Mouse (Mus musculus): Measurements from ENCODE around the gene Cry1.

The Cry1 gene

DNA sequence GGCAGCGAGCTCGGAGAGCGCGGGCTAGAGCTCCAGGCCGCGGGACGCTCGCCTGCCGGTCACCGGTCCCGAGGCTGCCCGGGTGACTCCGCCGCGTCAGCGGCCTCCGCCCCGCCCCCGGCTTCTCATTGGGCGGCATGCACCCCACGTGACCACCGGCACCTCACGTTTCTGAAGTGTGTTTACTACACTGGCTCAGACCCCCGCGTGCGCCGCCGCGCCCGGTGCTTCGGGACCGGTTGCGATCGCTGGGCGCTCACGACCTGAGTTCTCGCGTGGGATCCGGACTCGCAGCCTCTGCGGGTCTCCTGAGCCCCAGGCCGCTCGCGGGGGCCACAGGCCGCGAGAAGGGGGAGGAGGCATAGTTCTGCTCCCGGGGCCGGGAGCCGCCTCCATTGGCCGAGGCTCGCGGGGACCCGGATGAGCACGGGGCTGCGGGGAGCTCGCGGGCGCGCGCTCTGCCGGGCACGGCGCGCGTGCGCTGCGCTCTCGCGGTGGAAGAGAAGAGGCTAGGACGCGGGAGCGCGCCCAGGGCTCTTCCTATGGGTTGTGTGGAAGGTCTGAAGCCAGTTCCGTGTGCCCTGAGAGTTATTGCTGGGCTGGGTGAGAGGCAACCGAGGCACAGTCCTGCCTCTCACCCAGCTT is at the start of gene Cry1:
TSS of gene Cry1 (minus strand) at position 101 of the 645 bp plus-strand sequence.
- DNase-seq, result peak; percentile 98 to 99

GRCm38 (mm10) chr10:85221771-85222050 is 36.8 kb upstream of the Cry1 start:
- no peak for DNase-seq

- peak; percentile 81 to 82 for DNase-seq
Observed at GRCm38 (mm10) chr10:85220918-85221770, 36.3 kb upstream of the Cry1 start.

DNA sequence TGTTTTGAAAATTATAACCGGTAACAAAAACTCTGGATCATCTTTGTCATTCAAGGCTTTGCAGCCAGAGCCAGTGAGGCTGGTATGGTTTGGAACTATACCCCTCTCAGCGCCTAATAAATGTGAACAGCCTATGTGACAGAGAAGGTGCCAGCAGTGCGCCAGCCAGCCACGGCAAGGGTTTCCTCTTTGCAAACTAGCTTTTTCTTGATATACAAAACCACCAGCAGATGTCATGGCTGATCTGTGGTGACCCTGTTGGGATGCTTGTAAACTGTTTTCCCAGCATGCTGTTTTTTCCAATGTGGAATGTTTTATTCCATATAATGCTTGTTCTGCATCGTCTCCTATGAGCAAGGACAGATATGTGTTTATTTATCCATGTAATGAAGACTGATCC is 30.0 kb upstream of the Cry1 start:
- DNase-seq, result no peak

GRCm38 (mm10) chr10:85211673-85212072 is 26.8 kb upstream of the Cry1 start:
- DNase-seq, result no peak

DNA sequence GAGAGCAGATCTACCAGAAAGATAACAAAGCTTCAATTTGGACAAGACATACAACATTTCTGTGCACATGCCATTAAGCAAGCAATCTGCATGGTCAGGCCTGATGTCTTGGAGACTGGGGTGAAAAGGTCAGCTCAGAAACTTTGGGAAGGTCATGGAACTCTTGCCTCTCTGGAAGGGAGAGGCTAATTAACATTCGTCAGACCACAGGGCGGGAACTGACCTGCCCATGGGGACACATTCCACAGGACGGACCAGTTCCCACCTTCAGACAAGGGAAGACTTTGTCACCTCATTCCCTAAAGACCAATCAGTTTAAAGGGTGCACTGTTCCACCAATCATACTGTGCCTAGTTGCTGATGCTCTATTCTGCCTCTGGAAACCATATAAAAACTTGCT is 25.3 kb upstream of the Cry1 start:
- DNase-seq, result no peak

DNA sequence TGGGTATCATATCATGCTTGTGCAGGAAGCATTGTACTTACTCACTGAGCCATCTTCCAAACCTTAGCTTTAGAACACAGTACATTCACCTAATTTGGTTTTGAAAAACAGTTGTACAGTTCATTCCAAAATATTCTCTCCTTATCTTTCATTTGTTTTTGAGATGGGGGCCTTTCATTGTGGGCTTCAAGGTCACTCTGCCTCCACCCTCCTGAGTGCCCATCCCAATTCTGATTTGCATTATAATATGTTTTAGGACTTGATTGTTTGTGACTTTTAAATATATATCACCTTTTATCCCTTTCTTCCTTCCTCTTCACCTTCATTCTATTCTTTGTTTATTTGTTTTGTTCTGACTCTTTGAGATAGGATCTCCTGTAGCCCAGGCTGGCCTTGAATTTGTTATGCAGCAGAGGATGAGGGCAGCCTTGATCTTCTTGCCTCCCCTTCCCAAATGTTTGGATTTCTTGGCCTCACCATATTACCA is 24.3 kb upstream of the Cry1 start:
- no peak for DNase-seq

DNA sequence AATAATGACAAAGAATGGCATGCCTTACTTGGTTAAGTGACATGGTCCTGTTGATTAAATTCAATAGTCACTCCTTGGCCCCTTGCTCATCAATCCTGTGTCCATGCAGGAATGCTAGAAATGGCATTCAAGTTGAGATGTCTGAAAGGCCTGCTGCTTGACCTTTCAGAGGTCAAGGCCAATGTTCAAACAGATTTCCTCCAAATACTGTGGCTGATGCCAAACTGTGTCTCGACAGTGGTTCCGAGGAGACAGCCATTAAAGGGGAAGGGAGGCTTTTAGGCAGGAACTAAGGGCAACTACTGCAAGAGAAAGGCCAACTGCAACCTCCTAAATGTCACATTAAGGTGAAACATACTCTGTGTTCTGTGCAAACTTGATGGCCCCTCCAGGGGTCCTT is 20.5 kb upstream of the Cry1 start:
- DNase-seq, result no peak

DNA sequence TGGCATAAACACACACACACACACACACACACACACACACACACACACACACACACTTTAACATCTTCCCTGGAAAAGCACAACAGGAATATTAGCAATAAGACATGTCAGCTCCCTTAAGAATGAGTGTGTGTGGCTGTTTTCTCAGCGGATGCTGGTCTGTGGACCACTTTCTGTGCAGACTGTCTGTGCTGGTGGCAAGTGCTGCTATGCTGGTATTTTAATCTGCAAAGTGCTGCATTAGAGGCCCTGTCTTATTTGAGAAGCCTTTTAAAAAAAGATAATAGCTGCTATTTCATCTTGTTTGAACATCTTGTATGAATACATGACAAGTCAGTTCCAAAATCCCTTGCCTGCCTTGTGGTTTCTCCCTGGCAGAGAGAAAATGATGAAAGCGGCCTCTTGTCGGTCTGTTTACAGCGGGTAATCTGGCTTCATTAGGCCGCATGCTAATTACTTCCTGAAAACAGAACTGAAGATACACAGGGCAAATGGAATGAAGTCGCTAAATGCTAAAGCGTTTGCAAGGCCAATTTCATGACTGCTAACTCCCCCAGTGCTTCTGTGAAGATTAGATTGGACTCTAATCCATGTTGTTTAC is 19.5 kb upstream of the Cry1 start:
- DNase-seq, result no peak

- DNase-seq, result no peak
Observed at GRCm38 (mm10) chr10:85194528-85194927, 9.7 kb upstream of the Cry1 start.

- DNase-seq, result no peak
Observed at GRCm38 (mm10) chr10:85193321-85193720, 8.5 kb upstream of the Cry1 start.

DNA sequence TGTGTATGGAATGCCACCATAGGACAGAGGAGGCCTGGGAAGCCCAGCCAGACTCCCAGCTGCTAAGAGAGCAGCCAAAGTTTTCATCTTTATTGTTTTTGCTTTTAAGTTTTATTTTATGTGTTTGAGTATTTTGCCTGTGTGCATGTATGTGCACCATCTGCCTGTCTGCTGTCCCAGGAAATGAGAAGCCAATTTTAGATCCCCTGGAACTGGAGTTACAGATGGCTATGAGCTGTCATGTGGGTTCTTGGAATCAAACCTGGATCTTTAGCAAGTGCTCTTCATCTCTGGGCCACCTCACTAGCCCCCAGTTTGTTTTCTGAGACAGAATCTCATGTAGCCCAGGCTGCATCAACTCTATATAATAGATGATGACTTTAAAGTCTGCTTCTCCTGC is 5.8 kb upstream of the Cry1 start:
- no peak for DNase-seq

DNA sequence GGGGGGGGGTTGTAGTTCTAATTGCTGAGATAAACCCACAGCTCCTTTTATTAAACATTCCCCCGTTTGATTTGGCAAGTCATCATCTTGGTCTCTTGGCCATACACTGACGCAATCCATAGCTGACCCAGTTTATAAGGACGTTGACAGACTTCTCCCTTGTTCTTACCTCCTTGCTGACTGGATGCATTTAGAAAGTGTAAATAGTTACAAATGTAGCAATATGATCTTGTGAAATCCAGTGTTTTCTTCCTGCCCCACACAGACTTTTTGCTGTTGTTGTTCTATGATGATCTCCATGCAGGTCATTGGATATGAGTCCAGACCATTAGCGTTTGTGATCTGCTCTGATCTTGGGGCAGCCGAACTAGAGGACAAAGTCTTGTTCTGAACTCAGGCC is 5.1 kb upstream of the Cry1 start:
- no peak for DNase-seq

DNA sequence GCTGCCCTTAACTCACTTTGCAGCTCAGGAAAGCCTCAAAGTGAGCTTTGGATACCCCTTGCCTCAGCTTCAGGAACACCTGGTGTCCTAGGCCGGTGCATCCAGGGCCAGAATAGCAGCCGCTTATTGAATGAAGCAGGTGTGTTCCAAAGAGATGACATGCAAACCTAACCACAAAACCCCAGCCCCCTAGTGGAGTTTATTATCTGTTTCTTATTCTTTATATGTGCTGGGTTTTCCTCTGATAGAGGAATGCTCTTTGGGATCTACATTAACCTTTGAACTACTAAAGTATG is 1.6 kb upstream of the Cry1 start:
- DNase-seq, result peak in 1 of 2 experiments; percentile 5

DNA sequence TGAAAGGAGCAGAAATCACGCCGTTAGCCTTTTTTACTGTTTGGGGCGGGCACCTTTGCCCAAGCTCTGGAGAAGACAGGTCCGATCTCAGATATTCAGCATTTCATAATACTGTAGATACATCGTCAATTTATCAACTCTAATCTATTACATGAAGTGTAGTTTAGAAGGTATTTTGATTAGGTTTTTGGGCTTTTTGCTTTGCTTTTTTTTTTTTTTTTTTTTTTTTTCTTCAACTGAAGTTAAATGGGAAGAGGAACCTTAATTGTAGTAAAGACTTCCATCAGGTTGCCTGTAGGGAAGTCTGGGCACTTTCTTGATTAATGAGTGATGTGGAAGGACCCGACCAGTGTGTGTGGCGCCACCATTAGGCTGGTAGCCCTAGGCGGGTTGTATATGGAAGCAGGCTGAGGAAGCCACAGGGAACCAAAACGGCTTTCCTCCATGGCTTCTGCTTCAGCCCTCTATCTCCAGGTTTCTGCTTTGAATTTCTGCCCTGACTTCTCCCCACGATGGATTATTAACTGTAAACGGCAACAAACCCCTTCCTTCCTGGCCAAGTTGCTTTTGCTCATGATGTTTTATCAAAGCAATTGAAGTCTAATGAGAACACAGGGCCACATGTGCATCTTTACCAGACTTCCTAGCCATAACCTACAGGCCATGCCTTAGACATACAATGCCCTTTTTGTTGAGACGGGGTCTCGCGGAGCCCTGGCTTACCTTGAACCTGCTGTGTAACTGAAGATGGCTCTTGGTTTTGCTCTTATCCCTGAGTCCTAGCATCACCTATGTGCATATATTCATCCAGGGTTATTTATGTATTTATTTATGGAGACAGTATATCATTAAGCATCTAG is 1.0 kb upstream of the Cry1 start:
- DNase-seq, result peak; percentile 26 to 29

DNA sequence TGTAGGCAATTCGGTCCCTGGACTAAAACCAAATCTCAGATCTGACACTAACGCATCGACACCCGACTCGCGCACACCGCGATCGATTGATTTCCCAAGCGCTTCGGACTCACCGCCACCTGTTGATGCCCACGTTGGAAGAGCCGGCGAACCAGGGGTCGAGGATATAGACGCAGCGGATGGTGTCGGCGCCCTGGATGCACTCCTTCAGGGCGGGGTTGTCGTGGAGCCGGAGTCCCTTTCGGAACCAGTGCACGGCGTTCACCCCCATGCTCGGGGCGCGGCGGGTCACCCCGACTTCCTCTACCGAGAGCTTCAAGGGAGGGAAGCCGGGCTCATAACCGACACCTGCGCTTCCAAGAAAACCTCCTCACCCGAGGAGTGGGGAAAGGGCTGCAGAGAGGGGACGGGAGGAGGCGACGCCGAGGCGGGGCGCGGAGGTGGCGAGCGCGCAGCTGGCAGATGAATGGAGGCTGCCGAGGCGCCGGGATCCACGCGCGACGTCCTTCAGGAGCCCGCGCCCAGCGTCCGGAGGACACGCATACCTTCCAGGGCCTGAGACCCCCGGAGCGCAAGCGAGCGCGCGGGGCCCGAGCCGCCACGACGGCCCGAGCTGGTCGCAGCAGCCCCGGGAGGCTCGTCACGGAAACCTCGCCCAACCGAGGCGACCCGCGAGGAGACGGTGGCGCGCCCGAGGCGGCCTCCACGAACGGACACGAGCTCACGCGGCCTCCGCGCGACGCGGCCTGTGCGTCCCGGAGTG is 482 bp downstream of the Cry1 start:
- peak; percentile 71 to 76 for DNase-seq

- DNase-seq, result peak; percentile 35 to 41
Observed at GRCm38 (mm10) chr10:85183619-85184018, 1.2 kb downstream of the Cry1 start.

GRCm38 (mm10) chr10:85182766-85183165 is 2.1 kb downstream of the Cry1 start:
- no peak for DNase-seq

- no peak for DNase-seq
Observed at GRCm38 (mm10) chr10:85176640-85177039, 8.2 kb downstream of the Cry1 start.

GRCm38 (mm10) chr10:85165306-85165705 is 19.6 kb downstream of the Cry1 start:
- DNase-seq, result no peak

- no peak for DNase-seq
Observed at GRCm38 (mm10) chr10:85164791-85165190, 20.1 kb downstream of the Cry1 start.

GRCm38 (mm10) chr10:85161745-85162351 is 23.0 kb downstream of the Cry1 start:
- no peak for DNase-seq
